Mouse (Mus musculus) central nervous system, embryonic 18 days (tissue): ENCODE measurements around the gene Pcca. TPM values are rescaled to one million over a fixed set of nuclear protein-coding genes. Genes with fewer than 3 reads are reported as not detected.

Experiments
- polyA plus RNA-seq: library from polyadenylated mRNA; depleted of rRNA; stranded (reverse); fragments of >200 nt; gene quantifications from 2 replicates; pipeline ENCODE4 v1.2.3, GENCODE M21; 2012; rRNA removed

Pcca gene
- polyA plus RNA-seq, result 30.6 and 38.2 TPM in 2 replicates

DNA sequence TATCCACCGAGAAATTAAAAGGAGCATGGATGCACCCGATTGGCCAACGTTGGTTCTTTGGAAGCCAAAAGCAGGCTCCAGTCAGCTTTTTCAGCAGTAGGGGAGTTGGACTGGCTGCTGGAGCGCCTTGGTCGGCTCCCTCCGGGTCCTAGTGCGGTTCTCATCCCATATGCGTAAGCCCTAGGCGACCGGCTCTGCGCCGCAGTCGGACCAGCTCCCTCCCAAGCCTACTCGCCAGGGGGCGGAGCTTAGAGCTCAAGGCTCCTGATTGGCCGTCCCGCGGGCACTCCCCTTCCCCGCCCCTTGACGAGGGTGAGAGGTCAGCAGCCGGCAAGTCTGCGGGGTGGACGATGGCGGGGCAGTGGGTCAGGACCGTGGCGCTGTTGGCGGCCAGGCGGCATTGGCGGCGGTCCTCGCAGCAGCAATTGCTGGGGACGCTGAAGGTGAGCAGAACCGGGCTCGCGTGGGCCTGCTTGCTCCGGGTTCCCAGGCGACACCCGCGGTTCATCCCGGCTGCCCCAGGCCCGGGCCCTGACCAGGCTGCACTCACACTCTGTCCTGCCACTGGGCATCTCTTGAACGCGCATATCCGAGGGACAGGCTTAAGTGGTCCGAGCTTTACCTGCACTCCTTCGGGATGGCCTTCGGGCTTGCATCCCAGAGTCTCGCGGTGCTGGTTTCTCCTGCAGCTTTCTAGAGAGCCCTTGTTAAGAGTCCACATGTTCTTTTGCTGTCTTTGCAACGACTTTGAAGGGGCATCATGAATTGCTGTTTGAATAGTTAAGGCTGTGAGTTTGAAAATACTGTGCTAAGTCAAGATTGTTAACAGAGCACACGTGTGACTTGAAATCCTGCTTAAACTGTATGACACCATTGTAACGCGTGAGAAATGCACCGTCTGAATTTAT is at the start of gene Pcca:
Pcca (plus strand) TSS at position 308 of the 908 bp plus-strand sequence.

DNA sequence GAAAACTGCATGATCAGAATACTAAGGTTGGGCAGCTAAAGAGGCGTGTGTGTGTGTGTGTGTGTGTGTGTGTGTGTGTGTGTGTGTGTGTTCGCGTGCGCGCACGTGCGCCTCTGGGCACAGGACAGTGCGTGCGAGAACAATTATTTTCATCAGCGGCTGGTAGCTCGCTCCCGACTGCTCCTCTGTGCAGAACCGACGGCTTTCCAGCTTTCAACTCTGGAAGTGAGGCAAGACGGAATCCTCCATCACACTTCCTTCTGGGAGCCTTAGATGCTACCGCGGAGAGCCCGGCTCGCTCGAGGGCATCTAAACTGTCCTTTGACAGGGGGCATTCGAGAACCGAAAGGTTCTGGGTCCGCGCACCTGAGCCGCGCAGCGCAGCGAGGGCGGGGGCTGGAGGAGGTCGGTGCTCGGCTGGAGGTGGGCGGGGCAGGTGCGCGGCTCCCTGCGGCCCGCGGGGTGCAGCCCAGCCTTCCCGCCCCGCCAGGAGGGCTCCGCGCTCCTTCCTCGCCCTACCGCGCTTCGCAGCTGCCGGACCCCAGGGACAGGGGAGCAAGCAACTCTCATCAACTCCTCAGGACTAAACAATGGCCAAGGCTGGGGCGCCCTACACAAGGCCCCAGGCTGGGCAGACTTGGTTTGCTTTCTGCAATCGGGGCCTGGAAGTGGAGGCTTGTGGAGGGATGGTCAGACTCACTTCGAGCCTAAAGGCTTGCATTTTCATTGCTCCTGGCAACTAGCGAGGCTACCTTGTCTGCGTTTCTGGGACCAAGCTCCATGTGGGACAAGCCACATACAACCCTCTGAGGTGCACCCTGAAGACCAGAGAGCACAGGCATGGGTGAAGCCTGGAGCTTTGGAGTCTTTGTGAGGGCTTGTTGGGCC is 43.4 kb upstream of the Pcca start, which contains the start of gene Gm10837:
Gm10837 (plus strand) TSS at position 146 of the 888 bp plus-strand sequence.

DNA sequence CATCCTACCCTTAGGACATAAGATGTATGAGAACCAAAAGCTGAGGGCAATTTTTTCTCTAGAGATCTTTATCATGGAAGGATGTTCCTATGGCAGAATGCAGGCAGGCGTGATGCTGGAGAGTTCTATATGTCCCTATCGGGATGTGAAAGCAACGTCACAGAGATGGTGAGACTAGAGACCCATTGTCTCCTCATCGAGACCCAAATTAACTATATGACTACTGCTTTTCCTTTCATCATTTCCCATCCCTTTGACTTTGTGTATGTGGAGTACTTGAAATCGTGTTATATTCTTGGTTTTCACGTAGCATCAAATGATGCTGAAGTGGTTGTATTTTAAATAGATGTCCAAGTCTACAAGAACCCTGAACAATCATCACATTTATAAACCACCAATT is 379.5 kb downstream of the Pcca start, which contains the start of gene Ggact:
Ggact (minus strand) TSS at position 101 of the 400 bp plus-strand sequence.

Other genes with a start within 250 kb of the Pcca start
- gene Gm5089, start 83.2 kb upstream of the Pcca start, polyA plus RNA-seq, result 0.05 and 0.16 TPM in 2 replicates
- gene Zic5, start 68.6 kb upstream of the Pcca start, polyA plus RNA-seq, result 5.2 and 9.2 TPM in 2 replicates
- gene Zic2, start 58.9 kb upstream of the Pcca start, polyA plus RNA-seq, result 20.4 and 34.3 TPM in 2 replicates
- 0.13 and 0.21 TPM in 2 replicates for gene Gm10837, start 43.7 kb upstream of the Pcca start, polyA plus RNA-seq